Mouse (Mus musculus): ENCODE data around the gene Gnai1.

DNA sequence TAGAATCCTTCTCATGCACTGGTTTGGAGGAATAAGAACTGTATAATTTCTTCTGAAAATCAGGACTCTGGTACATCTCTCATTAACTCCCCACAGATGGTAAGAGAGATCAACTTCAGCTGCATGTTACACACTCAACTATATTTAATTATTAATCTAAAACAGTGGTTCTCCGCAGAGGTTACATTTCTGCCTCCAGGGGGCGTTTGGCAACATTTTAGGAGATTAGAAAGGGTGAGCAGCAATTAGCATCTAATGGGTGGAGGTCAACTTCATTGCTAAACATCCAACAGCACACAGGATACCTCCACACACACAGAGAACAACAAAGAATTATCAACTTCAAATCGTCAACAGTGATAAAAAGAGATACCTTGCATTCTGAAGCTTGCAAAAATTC, 2.0 kb downstream of the Gnai1 start:
- TF ChIP-seq CTCF (IDR thresholded peaks at IDR 0.05; ENCODE audit: low read depth) (peak; percentile 57), EP300 (IDR thresholded peaks at IDR 0.05; ENCODE audit: low read depth) (no peak)
